Mouse (Mus musculus): ENCODE results near the gene Olfr875.

- TF ChIP-seq POLR2A (IDR thresholded peaks at IDR 0.05; ENCODE audit: low read depth, low read length) (no peak), CTCF (IDR thresholded peaks at IDR 0.05; ENCODE audit: borderline replicate concordance, insufficient read depth, low read length) (no peak)
These were observed 14.8 kb downstream of the Olfr875 start for GRCm38 (mm10) chr9:37786411-37786810.

Measured in embryonic fibroblast, embryonic 13.5 days (primary cell).